Mouse (Mus musculus) adrenal gland, adult 18-20 months (tissue): ENCODE measurements around the gene Arfrp1. TPM values are rescaled to one million over a fixed set of nuclear protein-coding genes. Genes with fewer than 3 reads are reported as not detected.

Experiments used
- DNase-seq, 2 experiments: peaks; one replicate each; pipeline ENCODE4 v3.0.0; 2021 to 2022; ENCODE audit warnings: low spot score in 2 of 2
- long read RNA-seq, 2 experiments: library from polyadenylated mRNA; stranded (forward); transcript quantifications; one replicate each; pipeline ENCODE4 v2.0.0; 2021
- total RNA-seq, 2 experiments: library from RNA; stranded (reverse); gene quantifications; 1 replicate in 1 of 2; 2 replicates in 1 of 2; pipeline ENCODE4 v1.2.3; 2021

Arfrp1 gene
- total RNA-seq: 10 to 100 TPM; 48.9 to 51.8 TPM
- long read RNA-seq, experiment 1, transcript Arfrp1-203 (8 exons, 2,447 nt): major isoform, 22 of 40 reads
- long read RNA-seq, experiment 1, partial matches to known transcripts: 3 of 40 reads
- long read RNA-seq, experiment 1, other reads (novel, unspliced or antisense): 11 of 40 reads
- long read RNA-seq, experiment 2, transcript Arfrp1-203 (8 exons, 2,447 nt): major isoform, 50 of 79 reads
- long read RNA-seq, experiment 2, partial matches to known transcripts: 7 of 79 reads
- long read RNA-seq, experiment 2, other reads (novel, unspliced or antisense): 18 of 79 reads

DNA sequence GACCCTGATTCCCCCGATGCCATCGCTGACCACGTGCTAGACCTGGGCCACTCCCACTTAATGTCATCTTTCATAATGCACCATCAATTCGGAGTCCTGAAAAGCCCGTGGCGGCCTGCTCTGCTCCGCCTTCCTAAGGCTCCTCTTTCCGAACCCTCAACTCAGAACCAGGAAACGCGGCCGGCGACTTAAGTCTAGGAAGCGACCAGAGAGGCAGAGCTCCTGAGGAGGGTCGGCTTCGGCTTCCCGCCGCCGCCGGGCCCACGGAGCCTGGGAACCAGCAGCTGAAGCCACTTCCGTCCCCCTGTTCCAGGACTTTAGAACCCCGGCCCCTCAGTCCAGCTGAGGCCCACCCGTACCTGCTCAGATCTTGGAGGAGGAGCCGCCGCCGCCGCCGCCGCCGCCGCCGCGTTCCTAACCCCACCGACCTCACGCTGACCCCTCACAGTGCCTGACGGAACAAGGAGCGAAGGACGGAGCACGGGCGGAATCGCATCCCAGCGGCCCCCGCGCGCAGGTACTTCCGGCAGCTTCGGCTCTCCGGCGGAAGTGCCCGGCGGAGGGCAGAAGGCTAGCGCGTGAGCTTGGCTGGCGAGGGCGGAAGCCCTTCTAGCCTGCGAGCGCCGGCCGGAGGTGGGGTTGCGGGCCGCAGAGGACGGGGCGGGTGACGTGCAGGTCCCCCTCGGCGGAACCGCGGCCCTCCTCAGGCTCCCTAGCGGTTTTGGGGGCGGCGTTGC lies at the start of gene Arfrp1, which contains the start of gene Zgpat:
Gene Arfrp1 (minus strand): TSS at position 545 of the 737 bp plus-strand sequence.
Gene Zgpat (plus strand): TSS at position 69 of the 737 bp plus-strand sequence.
- peak; percentile 82 to 85 for DNase-seq

- no peak for DNase-seq
Observed at GRCm38 (mm10) chr2:181413141-181413540, 47.9 kb upstream of the Arfrp1 start.

DNA sequence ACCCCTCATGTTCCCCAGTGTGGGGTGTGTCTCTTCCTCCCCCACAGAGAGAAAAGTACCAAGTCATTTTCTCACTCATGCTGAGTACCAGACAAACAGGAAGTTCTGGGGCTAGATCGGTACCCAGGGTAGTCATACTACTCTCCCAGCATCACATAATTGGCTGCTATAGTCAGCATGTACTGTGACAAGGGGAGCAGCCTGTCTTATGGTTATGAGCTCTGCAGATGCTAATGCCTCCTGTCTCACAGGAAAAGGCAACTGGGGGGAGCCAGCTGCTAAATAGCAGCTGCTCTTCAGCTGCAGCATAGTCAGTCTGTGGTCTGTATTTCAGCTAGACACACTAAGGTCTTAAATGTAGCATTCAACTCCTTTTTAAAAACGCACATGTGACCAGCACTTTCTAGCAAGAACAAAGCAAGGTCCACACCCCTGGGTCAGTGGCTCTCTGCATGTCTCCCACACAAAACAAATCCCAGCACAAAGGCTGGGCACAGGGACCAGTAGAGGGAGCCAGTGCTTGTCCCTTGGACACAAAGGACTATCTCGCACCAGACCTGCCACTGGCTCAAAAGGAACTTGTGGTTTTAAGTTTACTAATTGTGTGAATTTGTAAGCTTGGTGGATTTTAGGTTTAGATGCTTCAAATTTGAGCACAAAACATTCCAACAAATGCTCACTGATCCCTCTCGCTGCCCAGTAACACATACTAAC lies 45.7 kb upstream of the Arfrp1 start:
- peak; percentile 59 to 68 for DNase-seq

DNA sequence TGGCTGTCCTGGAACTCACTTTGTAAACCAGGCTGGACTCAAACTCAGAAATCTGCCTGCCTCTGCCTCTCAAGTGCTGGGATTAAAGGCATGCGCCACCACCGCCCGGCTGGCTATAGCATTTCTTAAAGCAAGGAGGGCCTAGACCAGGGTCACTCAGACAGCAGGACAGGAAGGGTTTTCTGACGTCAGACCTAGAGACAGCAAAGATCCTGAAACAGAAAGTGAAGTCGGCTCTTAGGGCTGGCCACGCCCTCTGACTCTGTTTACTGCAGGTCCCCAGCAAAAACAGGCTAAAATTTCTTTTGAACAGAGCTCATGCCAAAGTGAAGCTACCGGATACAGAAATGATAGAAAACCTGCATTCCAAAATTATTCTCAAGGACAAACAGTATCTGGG lies 44.4 kb upstream of the Arfrp1 start:
- DNase-seq: no peak

- DNase-seq: no peak
Observed at GRCm38 (mm10) chr2:181403722-181404121, 38.5 kb upstream of the Arfrp1 start.

DNA sequence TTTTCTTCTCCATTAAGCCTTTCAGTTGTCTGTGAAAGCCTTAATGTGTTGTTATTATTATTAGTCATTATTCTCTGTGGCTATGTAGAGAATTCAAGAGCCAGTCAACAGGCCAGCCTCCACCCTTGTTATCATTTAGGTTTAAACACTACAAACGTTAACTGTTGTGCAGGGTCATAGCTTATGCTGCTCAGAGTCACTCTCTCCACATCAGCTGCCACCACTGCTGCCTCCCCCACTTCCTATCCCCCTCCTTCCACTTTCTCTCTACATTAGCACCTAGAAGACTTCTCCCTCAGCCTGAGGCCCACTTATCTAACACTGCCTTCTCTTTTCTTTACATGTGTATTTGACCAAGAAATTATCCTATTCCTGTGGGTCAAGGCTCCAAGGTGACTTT lies 36.3 kb upstream of the Arfrp1 start:
- no peak for DNase-seq

- DNase-seq: no peak
Observed at GRCm38 (mm10) chr2:181397207-181397761, 32.1 kb upstream of the Arfrp1 start.

GRCm38 (mm10) chr2:181394086-181394485 lies 28.9 kb upstream of the Arfrp1 start:
- no peak for DNase-seq

GRCm38 (mm10) chr2:181392600-181393213 lies 27.5 kb upstream of the Arfrp1 start:
- DNase-seq: peak; percentile 86 to 88

- no peak for DNase-seq
Observed at GRCm38 (mm10) chr2:181391541-181391940, 26.3 kb upstream of the Arfrp1 start.

DNA sequence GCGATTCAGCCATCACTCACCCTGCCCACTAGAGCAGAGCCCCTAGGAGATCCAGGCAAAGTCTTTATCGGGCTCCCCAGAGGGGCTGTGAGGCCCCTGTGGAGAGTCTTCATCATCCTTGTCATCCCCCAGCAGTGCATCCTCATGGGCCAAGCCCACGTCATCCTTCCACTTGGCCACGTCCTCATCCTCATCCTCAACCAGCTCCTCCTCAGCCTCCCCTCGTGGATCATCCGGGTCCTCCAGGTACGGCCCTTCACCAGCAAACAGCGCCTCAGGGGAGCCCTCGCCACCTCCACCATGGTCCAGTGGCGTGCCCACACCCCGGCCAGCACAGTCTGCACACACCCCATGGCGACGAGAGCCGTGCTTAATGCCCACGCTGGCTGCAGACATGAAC lies 25.8 kb upstream of the Arfrp1 start:
- DNase-seq: no peak

DNA sequence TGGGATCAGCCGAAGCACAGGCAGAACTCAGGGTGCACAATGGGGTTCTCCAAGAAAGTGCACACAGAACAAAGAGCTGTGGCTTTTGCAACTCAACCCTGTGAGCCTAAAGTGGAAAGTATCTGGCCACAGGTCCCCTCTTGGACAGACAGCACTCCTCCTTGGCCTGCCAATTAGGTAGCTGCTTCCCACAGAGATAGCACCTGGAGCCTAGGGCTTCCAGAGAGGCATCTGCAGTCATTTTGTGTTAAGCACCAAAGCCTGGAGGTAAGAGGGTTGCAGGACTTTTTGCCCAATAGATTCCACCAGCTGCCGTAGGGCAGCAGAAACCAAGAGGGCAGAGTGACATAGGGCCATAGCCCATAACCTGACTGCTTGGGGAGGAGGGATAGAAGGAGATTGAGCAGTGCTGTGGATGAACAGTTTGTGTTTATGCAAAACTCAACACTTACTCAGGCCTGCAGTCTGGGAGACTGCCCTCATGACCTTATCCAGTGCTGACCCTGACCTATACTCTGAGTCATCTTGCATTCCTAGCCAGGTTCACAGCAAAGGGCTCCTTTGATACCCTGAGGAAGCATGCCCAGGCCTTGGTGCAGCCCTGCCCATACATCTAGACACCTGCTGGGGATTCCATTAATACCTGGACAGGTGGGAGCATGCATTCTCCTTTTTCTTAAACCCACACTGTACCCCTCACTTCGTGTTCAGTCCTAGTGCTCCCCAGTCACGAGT lies 25.1 kb upstream of the Arfrp1 start:
- peak in 1 of 2 experiments; percentile 42 for DNase-seq

DNA sequence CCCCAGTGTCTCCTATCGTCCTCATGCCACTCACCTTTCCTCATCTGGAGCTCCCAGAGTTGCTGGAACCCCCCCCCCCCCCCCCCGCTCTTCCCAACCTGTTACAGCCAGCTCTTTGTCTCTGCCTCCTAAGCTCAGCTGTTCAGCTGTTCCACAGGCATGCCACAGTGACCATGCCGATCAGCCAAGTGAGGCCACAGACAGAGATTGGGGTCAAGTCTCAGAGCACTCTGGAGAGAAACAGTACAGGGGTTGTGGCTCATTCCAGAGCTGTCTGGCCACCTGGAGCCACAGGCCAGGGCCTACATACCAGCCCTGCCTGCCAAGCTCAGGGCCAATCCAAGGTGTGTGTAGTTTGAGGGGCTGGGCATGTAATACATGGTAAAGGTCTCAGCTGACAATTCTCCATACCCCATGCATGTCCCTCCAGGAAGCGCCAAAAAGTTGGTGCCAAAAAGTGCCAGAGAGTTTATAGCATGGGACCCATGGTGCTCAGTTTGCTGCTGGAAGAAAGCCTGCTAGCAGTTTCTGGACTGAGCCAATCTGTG lies 21.5 kb upstream of the Arfrp1 start:
- no peak for DNase-seq

- no peak for DNase-seq
Observed at GRCm38 (mm10) chr2:181385885-181386284, 20.7 kb upstream of the Arfrp1 start.

- no peak for DNase-seq
Observed at GRCm38 (mm10) chr2:181384919-181385391, 19.8 kb upstream of the Arfrp1 start.

- DNase-seq: no peak
Observed at GRCm38 (mm10) chr2:181384463-181384862, 19.3 kb upstream of the Arfrp1 start.

DNA sequence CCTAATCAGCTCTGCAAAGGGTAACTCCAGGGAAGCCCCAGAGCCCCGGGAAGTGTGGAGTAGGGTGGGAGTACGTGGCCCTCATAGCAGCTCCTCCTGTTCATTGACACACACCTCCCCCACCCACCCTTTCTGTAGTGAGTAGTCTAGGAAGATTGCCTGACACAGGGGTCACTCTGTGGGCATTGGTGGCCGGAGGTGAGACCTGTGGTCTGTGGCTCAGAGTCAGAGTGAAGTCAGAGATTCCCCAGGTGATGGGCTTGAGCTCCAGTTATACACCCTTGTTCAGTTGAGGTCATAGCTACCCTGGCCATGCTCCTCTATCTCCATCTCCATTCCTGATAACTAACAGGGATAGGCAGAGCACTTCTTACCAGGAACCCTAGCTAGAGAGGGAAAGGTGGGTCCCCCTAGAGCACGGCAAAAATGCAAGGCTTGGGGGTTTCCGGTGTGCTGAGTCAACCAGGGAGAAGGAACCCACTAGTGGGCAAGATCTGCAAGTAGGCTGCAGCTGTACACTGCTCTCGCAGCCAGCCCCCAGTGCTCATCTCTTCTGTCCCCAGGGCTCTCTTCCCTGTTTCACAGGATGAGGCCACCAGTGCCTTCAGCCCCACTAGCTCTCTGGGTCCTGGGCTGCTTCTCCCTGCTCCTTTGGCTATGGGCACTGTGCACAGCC lies 16.6 kb upstream of the Arfrp1 start:
- DNase-seq: no peak

DNA sequence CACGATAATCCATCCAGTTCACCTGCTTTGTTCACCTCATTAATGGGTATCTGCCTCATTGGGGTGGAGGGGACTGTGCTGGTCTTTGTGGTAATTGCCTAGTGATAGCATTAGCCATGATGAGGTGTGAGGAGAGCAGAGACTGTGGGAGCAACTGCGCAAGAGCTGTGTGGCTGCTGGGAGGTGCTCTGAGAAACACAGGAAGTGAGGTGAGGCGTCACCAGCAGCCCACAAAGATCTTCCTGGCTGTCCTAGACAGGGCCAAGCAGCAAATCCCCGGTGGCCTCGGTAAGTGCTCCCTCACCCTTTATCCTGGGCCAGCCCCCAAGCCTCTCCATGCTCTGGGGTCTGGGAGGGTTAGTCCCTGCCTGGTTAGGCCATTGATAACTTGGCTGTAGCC lies 15.9 kb upstream of the Arfrp1 start:
- DNase-seq: no peak

- DNase-seq: no peak
Observed at GRCm38 (mm10) chr2:181380251-181380650, 15.0 kb upstream of the Arfrp1 start.
